Mouse (Mus musculus): ENCODE results near the gene Epb41l2.

DNA sequence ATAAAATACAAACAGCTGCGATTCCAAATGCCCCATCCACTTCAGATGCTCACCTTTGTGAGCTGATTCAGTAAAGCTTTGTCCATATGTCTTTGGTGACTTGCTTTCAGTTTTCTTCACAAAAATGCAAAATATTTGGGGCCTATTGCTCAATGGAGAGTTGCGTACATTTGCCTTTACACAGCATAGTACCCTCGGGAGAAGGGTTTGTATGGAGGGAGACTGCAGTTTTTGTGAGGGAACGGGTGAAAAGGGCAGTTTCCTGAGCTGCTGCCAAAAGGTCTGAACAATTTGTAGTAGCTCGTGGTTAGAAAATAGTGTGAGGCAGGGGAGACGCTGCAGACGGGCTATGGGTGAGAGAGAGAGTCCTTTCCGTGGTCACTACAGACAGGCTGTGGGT, 40.5 kb downstream of the Epb41l2 start:
- TF ChIP-seq CTCF (conservative IDR thresholded peaks at IDR 0.05; ENCODE audit: low read length) (no peak), POU5F1 (IDR thresholded peaks at IDR 0.05; ENCODE audit: borderline replicate concordance, low read length) (no peak), NANOG (IDR thresholded peaks at IDR 0.05; ENCODE audit: borderline replicate concordance, low read length) (no peak)

Data from E14TG2a.4 (cell line).